Mouse (Mus musculus) megakaryocyte progenitor cell, adult 5-6 weeks (primary cell): ENCODE data around the gene B3gntl1. TPM values are rescaled to one million over a fixed set of nuclear protein-coding genes. Genes with fewer than 3 reads are reported as not detected.
A peak's percentile ranks its signal among the peaks of the same experiment; 100 is the strongest.

Source experiments
- ATAC-seq: replicated peaks from 2 replicates; pipeline ENCODE4 v1.8.0; 2016; ENCODE audit warnings: mild to moderate bottlenecking, moderate TSS enrichment, inconsistent platforms; ENCODE audit not compliant: poor library complexity
- total RNA-seq, 2 experiments: library from RNA; stranded (forward) in 1 of 2; stranded (reverse) in 1 of 2; fragments of 157-497, 149-512 nt in 1 of 2; fragments of 200-1000 nt in 1 of 2; gene quantifications; 2 replicates each; pipeline versions ENCODE4 v1.2.3 to v1.2.4; 2015 to 2017

The B3gntl1 gene
- total RNA-seq, 2 experiments from 2014 or later = 6.6 to 8.6 TPM

GRCm38 (mm10) chr11:121649900-121650299, 23.1 kb downstream of the B3gntl1 start:
- peak; percentile 67 for ATAC-seq

GRCm38 (mm10) chr11:121648166-121648565, 24.8 kb downstream of the B3gntl1 start:
- no peak for ATAC-seq

GRCm38 (mm10) chr11:121647321-121647720, 25.6 kb downstream of the B3gntl1 start:
- ATAC-seq = no peak

- ATAC-seq = no peak
Observed at GRCm38 (mm10) chr11:121645394-121645793, 27.6 kb downstream of the B3gntl1 start.

GRCm38 (mm10) chr11:121641501-121642145, 31.3 kb downstream of the B3gntl1 start:
- no peak for ATAC-seq

- no peak for ATAC-seq
Observed at GRCm38 (mm10) chr11:121636646-121637045, 36.3 kb downstream of the B3gntl1 start.

GRCm38 (mm10) chr11:121631410-121631809, 41.5 kb downstream of the B3gntl1 start:
- ATAC-seq = no peak

- ATAC-seq = peak; percentile 57; the same call in 1 of the 2 replicates
Observed at GRCm38 (mm10) chr11:121630406-121630805, 42.5 kb downstream of the B3gntl1 start.

- ATAC-seq = no peak
Observed at GRCm38 (mm10) chr11:121629529-121629928, 43.4 kb downstream of the B3gntl1 start.

- no peak for ATAC-seq
Observed at GRCm38 (mm10) chr11:121627521-121627920, 45.4 kb downstream of the B3gntl1 start.

GRCm38 (mm10) chr11:121625007-121625406, 47.9 kb downstream of the B3gntl1 start:
- no peak for ATAC-seq

- no peak for ATAC-seq
Observed at GRCm38 (mm10) chr11:121617371-121617770, 55.6 kb downstream of the B3gntl1 start.

GRCm38 (mm10) chr11:121616501-121616900, 56.5 kb downstream of the B3gntl1 start:
- ATAC-seq = no peak

GRCm38 (mm10) chr11:121615961-121616485, 56.9 kb downstream of the B3gntl1 start:
- no peak for ATAC-seq

GRCm38 (mm10) chr11:121610976-121611375, 62.0 kb downstream of the B3gntl1 start:
- no peak for ATAC-seq

- peak; percentile 65 for ATAC-seq
Observed at GRCm38 (mm10) chr11:121605604-121606003, 67.3 kb downstream of the B3gntl1 start.

- ATAC-seq = no peak
Observed at GRCm38 (mm10) chr11:121601422-121601821, 71.5 kb downstream of the B3gntl1 start.

GRCm38 (mm10) chr11:121597254-121597653, 75.7 kb downstream of the B3gntl1 start:
- ATAC-seq = no peak

GRCm38 (mm10) chr11:121581856-121582255, 91.1 kb downstream of the B3gntl1 start:
- no peak for ATAC-seq
